Comparison of ENCODE assay signal across 14 mouse cellular contexts in genomic region chr12:82905773-82906172, GRCm38 (mm10).
A peak's percentile ranks its signal among the peaks of the same experiment; 100 is the strongest.
DNase-seq lines count a peak whose midpoint lies in the region; ATAC-seq and TF ChIP-seq lines count a peak whose summit lies in the region.
"Had no signal": no experiment of that assay in that cellular context is flagged by ENCODE, and none has a peak within 500 bp of the region (broad histone marks: within the 10 kb centered on the region; RNA-seq: fewer than 3 reads in every experiment).

No protein-coding gene starts in this region.

- no peaks in the 10 kb centered on the region for H3K4me1 ChIP-seq in forebrain, postnatal 0 days (ENCODE audit: insufficient read depth)
- H3K4me1 ChIP-seq in forebrain, embryonic 12.5 days: no peaks in the 10 kb centered on the region
- H3K4me1 ChIP-seq in midbrain, embryonic 14.5 days (ENCODE audit: control insufficient read depth, insufficient read depth, low read length): no peaks in the 10 kb centered on the region
- H3K4me1 ChIP-seq in midbrain, embryonic 11.5 days (ENCODE audit: control insufficient read depth, insufficient read depth, low read length): no peaks in the 10 kb centered on the region
- H3K4me1 ChIP-seq: heart, embryonic 10.5 days; midbrain, embryonic 12.5 days had no signal

- 29% methylated on average over 1 of the region's 1 CpGs for WGBS in forebrain, postnatal 0 days
- 77% methylated on average over 1 of the region's 1 CpGs for WGBS in forebrain, embryonic 12.5 days
- 38% methylated on average over 1 of the region's 1 CpGs for WGBS in midbrain, embryonic 14.5 days
- 63% methylated on average over 1 of the region's 1 CpGs for WGBS in midbrain, embryonic 11.5 days

- TF ChIP-seq CTCF in forebrain, postnatal 0 days (IDR thresholded peaks at IDR 0.05; ENCODE audit: low read depth): no peak

- intact Hi-C loops in left cerebral cortex, postnatal 25 days (cut with DNase I): no loop called here

- no peak overlapping the region for H3K4me2 ChIP-seq in forebrain, postnatal 0 days (ENCODE audit: low read depth)
- no peak overlapping the region for H3K4me2 ChIP-seq in forebrain, embryonic 12.5 days
- no peak overlapping the region for H3K4me2 ChIP-seq in midbrain, embryonic 14.5 days (ENCODE audit: low read length)
- no peak overlapping the region for H3K4me2 ChIP-seq in midbrain, embryonic 11.5 days
- H3K4me2 ChIP-seq: midbrain, embryonic 12.5 days had no signal

- peak; percentile 67 for DNase-seq in forebrain, postnatal 0 days
- DNase-seq in midbrain, embryonic 14.5 days: peak; percentile 18
- no peak for DNase-seq in midbrain, embryonic 11.5 days (ENCODE audit: low spot score, missing footprints)
- DNase-seq in left cerebral cortex, postnatal 25 days (ENCODE audit: low spot score in 2 of 2): peak; percentile 20 to 89
- DNase-seq in right cerebral cortex, postnatal 4 days: peak; percentile 11
- DNase-seq in cerebellum, adult 11-12 months: no peak
- no peak for DNase-seq in testis, postnatal 14 days (ENCODE audit: low spot score)
- DNase-seq: cerebellum, adult 11 months; heart, postnatal 14 days had no signal

- no peaks in the 10 kb centered on the region for H3K27me3 ChIP-seq in forebrain, postnatal 0 days (ENCODE audit: insufficient read depth, low read length)
- 0 out of 2 replicates have a peak, but pooled peaks cover 3% of the 10 kb centered on the region for H3K27me3 ChIP-seq in forebrain, embryonic 12.5 days
- no peaks in the 10 kb centered on the region for H3K27me3 ChIP-seq in midbrain, embryonic 14.5 days (ENCODE audit: control insufficient read depth, insufficient read depth, low read length)
- H3K27me3 ChIP-seq in midbrain, embryonic 11.5 days (ENCODE audit: control insufficient read depth, insufficient read depth, low read length): no peaks in the 10 kb centered on the region
- H3K27me3 ChIP-seq: limb, embryonic 12.5 days; midbrain, embryonic 12.5 days had no signal

- H3K4me3 ChIP-seq in forebrain, postnatal 0 days (ENCODE audit: low read depth, low read length): no peak overlapping the region
- H3K4me3 ChIP-seq in forebrain, embryonic 12.5 days (replicated peaks): no peak overlapping the region
- H3K4me3 ChIP-seq in midbrain, embryonic 14.5 days (replicated peaks; ENCODE audit: low read depth, low read length): no peak overlapping the region
- H3K4me3 ChIP-seq in midbrain, embryonic 11.5 days (ENCODE audit: low read depth, low read length): no peak overlapping the region
- H3K4me3 ChIP-seq: heart, embryonic 10.5 days; limb, embryonic 12.5 days; midbrain, embryonic 12.5 days had no signal

- no peak overlapping the region for H3K9ac ChIP-seq in forebrain, postnatal 0 days
- no peak overlapping the region for H3K9ac ChIP-seq in forebrain, embryonic 12.5 days
- no peak overlapping the region for H3K9ac ChIP-seq in midbrain, embryonic 14.5 days (replicated peaks; ENCODE audit: low read length)
- no peak overlapping the region for H3K9ac ChIP-seq in midbrain, embryonic 11.5 days (ENCODE audit: low read length)
- H3K9ac ChIP-seq: limb, embryonic 12.5 days; midbrain, embryonic 12.5 days had no signal

- H3K9me3 ChIP-seq in forebrain, postnatal 0 days (ENCODE audit: low read length): no peaks in the 10 kb centered on the region
- H3K9me3 ChIP-seq in forebrain, embryonic 12.5 days: no peaks in the 10 kb centered on the region
- no peaks in the 10 kb centered on the region for H3K9me3 ChIP-seq in midbrain, embryonic 14.5 days (ENCODE audit: control insufficient read depth, low read length)
- no peaks in the 10 kb centered on the region; the same call in 1 of the 2 replicates for H3K9me3 ChIP-seq in midbrain, embryonic 11.5 days (ENCODE audit: control insufficient read depth, low read length)
- H3K9me3 ChIP-seq: heart, embryonic 10.5 days; midbrain, embryonic 12.5 days had no signal

- H3K27ac ChIP-seq in forebrain, postnatal 0 days (ENCODE audit: low read depth, low read length): no peak overlapping the region
- H3K27ac ChIP-seq in forebrain, embryonic 12.5 days: no peak overlapping the region
- H3K27ac ChIP-seq in midbrain, embryonic 14.5 days (replicated peaks; ENCODE audit: low read depth, low read length): no peak overlapping the region
- no peak overlapping the region for H3K27ac ChIP-seq in midbrain, embryonic 11.5 days (ENCODE audit: low read depth, low read length)
- H3K27ac ChIP-seq: heart, embryonic 10.5 days; midbrain, embryonic 12.5 days had no signal

- H3K36me3 ChIP-seq in forebrain, postnatal 0 days (ENCODE audit: insufficient read depth): no peaks in the 10 kb centered on the region
- no peaks in the 10 kb centered on the region for H3K36me3 ChIP-seq in forebrain, embryonic 12.5 days (replicated peaks)
- no peaks in the 10 kb centered on the region for H3K36me3 ChIP-seq in midbrain, embryonic 14.5 days (ENCODE audit: control insufficient read depth, insufficient read depth, low read length)
- H3K36me3 ChIP-seq in midbrain, embryonic 11.5 days (ENCODE audit: control insufficient read depth, insufficient read depth, low read length): no peaks in the 10 kb centered on the region
- H3K36me3 ChIP-seq: heart, embryonic 10.5 days; limb, embryonic 12.5 days; midbrain, embryonic 12.5 days had no signal

- peak; percentile 87 for ATAC-seq in forebrain, postnatal 0 days
- no peak for ATAC-seq in forebrain, embryonic 12.5 days (ENCODE audit: low FRiP score)
- no peak for ATAC-seq in midbrain, embryonic 14.5 days (ENCODE audit: low FRiP score, low TSS enrichment)
- ATAC-seq in midbrain, embryonic 11.5 days (ENCODE audit: low FRiP score): no peak
- ATAC-seq: inflammation-experienced regulatory T-cells, adult 6 months had no signal

Comparison
In these comparisons a context has a peak if more than half of its experiments do, and no peak if none do; other contexts are left out.
1. DNase-seq: peak in forebrain, postnatal 0 days (single experiment), midbrain, embryonic 14.5 days (single experiment), left cerebral cortex, postnatal 25 days (2 of 2) and right cerebral cortex, postnatal 4 days (single experiment); none in midbrain, embryonic 11.5 days (single experiment), cerebellum, adult 11-12 months (single experiment) and testis, postnatal 14 days (single experiment).